Mouse (Mus musculus) cerebellum, adult (tissue): ENCODE measurements around the gene Hoxd10.

Experiments
- ATAC-seq: cut with Nextera tagmentation; 2 replicates; pipeline ENCODE4 v1.9.2; 2017; ENCODE audit warnings: mild to moderate bottlenecking, moderate library complexity, mixed read lengths; ENCODE audit not compliant: insufficient number of reproducible peaks, low FRiP score, low TSS enrichment

The Hoxd10 gene

GRCm38 (mm10) chr2:74663291-74663925, 28.3 kb upstream of the Hoxd10 start:
- ATAC-seq = no peak

GRCm38 (mm10) chr2:74666411-74666810, 25.3 kb upstream of the Hoxd10 start:
- ATAC-seq = no peak

- no peak for ATAC-seq
Observed at GRCm38 (mm10) chr2:74667191-74667841, 24.4 kb upstream of the Hoxd10 start.

- ATAC-seq = no peak
Observed at GRCm38 (mm10) chr2:74667842-74668357, 23.8 kb upstream of the Hoxd10 start, which contains the start of gene Hoxd13. Hoxd13 (plus strand) TSS chr2:74668310.

GRCm38 (mm10) chr2:74668370-74669229, 23.1 kb upstream of the Hoxd10 start:
- no peak for ATAC-seq

- no peak for ATAC-seq
Observed at GRCm38 (mm10) chr2:74669230-74669578, 22.5 kb upstream of the Hoxd10 start.

GRCm38 (mm10) chr2:74669650-74670235, 22.0 kb upstream of the Hoxd10 start:
- ATAC-seq = no peak

GRCm38 (mm10) chr2:74670632-74671188, 21.0 kb upstream of the Hoxd10 start:
- ATAC-seq = no peak

GRCm38 (mm10) chr2:74671847-74672246, 19.9 kb upstream of the Hoxd10 start:
- no peak for ATAC-seq

- ATAC-seq = no peak; the same call in 1 of the 2 replicates
Observed at GRCm38 (mm10) chr2:74672481-74673362, 19.0 kb upstream of the Hoxd10 start.

- no peak for ATAC-seq
Observed at GRCm38 (mm10) chr2:74673835-74674425, 17.8 kb upstream of the Hoxd10 start.

- ATAC-seq = no peak
Observed at GRCm38 (mm10) chr2:74674881-74675665, 16.7 kb upstream of the Hoxd10 start, which contains the start of gene Hoxd12. Hoxd12 (plus strand) TSS chr2:74675013.

GRCm38 (mm10) chr2:74675666-74676282, 15.9 kb upstream of the Hoxd10 start:
- ATAC-seq = no peak

GRCm38 (mm10) chr2:74676376-74677052, 15.2 kb upstream of the Hoxd10 start:
- ATAC-seq = no peak

- no peak for ATAC-seq
Observed at GRCm38 (mm10) chr2:74677106-74677505, 14.6 kb upstream of the Hoxd10 start.

GRCm38 (mm10) chr2:74678891-74679595, 12.7 kb upstream of the Hoxd10 start, which contains the start of gene Hoxd11:
Hoxd11 (plus strand) TSS chr2:74679557.
- no peak for ATAC-seq
